Mouse (Mus musculus) stomach, embryonic 16.5 days (tissue): ENCODE results near the gene Tomm40l. TPM values are rescaled to one million over a fixed set of nuclear protein-coding genes. Genes with fewer than 3 reads are reported as not detected.
A peak's percentile ranks its signal among the peaks of the same experiment; 100 is the strongest.

Source experiments
- ATAC-seq: fragments of 200-750 bp; cut with Nextera tagmentation; 2 replicates; pipeline ENCODE4 v1.8.0; 2017; ENCODE audit warnings: moderate number of reproducible peaks, moderate TSS enrichment; ENCODE audit not compliant: insufficient read depth, low FRiP score
- H3K27ac ChIP-seq: fragments of 300-500 bp; sonication (generic); 2 replicates; pipeline ENCODE4 v1.5.1; 2014; ENCODE audit warnings: low read length
- H3K27me3 ChIP-seq: fragments of 300-500 bp; sonication (generic); 2 replicates; pipeline ENCODE4 v1.6.1; 2014; ENCODE audit warnings: low read length, control low read depth, mixed read lengths; ENCODE audit not compliant: control insufficient read depth, insufficient read depth
- H3K36me3 ChIP-seq: fragments of 300-500 bp; sonication (generic); 2 replicates; pipeline ENCODE4 v1.6.1; 2014; ENCODE audit warnings: low read length; ENCODE audit not compliant: control insufficient read depth, insufficient read depth
- H3K4me1 ChIP-seq: fragments of 300-500 bp; sonication (generic); 2 replicates; pipeline ENCODE4 v1.6.1; 2014; ENCODE audit warnings: low read length, control low read depth, mixed read lengths; ENCODE audit not compliant: control insufficient read depth, insufficient read depth
- H3K4me2 ChIP-seq: fragments of 300-500 bp; sonication (generic); 2 replicates; pipeline ENCODE4 v1.6.1; 2014; ENCODE audit warnings: low read depth, low read length, mixed read lengths
- H3K4me3 ChIP-seq: fragments of 300-500 bp; sonication (generic); replicated peaks from 2 replicates; pipeline ENCODE4 v1.5.1; 2014; ENCODE audit warnings: mild to moderate bottlenecking, low read length
- H3K9ac ChIP-seq: fragments of 300-500 bp; sonication (generic); 2 replicates; pipeline ENCODE4 v1.6.1; 2014; ENCODE audit warnings: low read length
- H3K9me3 ChIP-seq: fragments of 300-500 bp; sonication (generic); replicated peaks from 2 replicates; pipeline ENCODE4 v1.6.1; 2016; ENCODE audit warnings: low read length, control low read depth; ENCODE audit not compliant: control insufficient read depth
- WGBS: fragments of 180-500 bp; shearing (Covaris S2); extraction: QIAGEN DNeasy Blood & Tissue Kit; methylation state at CpG from one replicate; pipeline ENCODE4 v1.1.7; 2014; 5-methylcytosine and 5-hydroxymethylcytosine counted together
- polyA plus RNA-seq: library from polyadenylated mRNA; unstranded; fragments of >200 nt; fragmentation: Nextera tagmentation; extraction: Ambion mirVana; gene quantifications from 2 replicates; pipeline ENCODE4 v1.2.1, GENCODE M21; 2015

Tomm40l gene
- polyA plus RNA-seq, 1 experiment from 2014 or later = 28.3 TPM

DNA sequence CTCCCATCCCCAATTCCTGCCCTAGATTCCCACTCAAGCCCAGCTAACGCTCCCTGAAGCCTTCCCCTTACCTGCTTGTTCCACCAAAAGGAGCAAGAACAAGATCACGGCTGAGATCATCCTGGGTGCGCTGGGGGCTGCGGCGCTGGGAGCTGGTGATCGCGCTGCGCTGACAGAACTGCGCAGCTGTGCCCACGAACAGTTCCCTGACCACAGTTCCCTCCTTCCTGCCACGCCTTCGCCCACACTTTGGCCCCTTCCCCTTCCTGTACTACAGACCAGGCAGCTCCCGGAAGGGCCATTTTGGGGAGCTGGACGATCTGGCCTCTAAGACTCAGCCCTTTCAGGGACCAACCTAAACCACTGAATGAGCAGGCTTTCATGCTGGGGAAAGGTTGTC lies 11.8 kb upstream of the Tomm40l start, which contains the start of gene Fcer1g:
Gene Fcer1g (minus strand): TSS at position 240 of the 400 bp plus-strand sequence.
- no peak for ATAC-seq
- H3K4me3 ChIP-seq = peak within 1 kb of the TSS; percentile 16
- 84% methylated on average over 14 of the region's 14 CpGs for WGBS
- no peaks in the 10 kb centered on the region for H3K27me3 ChIP-seq
- H3K9ac ChIP-seq = no peak within 1 kb of the TSS
- no peak within 1 kb of the TSS for H3K4me2 ChIP-seq
- peaks cover 36% of the 10 kb centered on the region for H3K36me3 ChIP-seq
- no peaks in the 10 kb centered on the region for H3K4me1 ChIP-seq
- H3K9me3 ChIP-seq = no peaks in the 10 kb centered on the region
- no peak within 1 kb of the TSS; the same call in 1 of the 2 replicates for H3K27ac ChIP-seq

DNA sequence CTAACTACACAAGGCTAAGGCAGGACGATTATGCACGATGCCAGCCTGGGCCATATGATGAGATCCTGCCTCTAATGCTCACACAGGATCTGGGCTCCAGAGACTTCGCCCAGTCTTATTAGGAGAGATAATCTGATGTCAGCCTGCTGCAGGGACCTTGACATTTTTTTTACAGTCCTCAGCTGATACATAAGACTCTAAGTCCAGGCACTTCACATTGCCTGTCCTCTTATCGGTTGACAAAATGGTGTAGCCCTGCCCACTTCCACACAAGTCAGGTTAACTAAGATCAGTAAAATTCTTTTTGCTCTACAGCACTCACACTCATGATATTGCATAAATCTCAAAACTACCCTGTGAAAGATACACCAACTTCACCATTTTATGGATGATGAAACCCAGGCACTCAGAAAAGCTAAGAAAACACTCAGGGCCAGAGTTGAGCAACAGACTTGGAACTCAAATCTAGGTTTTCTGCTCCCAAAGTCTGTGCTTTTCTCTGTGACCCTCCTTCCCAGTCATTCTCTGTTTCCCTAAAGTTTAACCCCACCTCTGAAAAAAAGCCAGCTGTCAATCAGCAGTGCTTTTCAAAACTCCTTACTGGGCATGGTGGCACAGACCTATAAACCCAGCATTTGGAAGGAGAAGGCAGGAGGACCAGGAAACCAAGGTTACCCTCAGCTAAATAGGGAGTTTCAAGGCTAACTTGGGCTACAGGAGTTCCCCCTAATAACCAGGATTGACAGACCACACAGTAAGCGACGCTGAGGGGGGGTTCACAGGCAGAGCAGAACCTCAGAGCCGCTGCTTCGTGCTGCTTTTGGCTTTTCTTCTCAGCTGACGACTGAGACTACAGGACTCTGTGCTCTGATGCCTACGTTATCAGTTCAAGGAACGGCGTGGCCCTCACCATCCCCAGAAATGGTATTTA lies 10.8 kb upstream of the Tomm40l start:
- H3K27ac ChIP-seq = no peak overlapping the region; the same call in 1 of the 2 replicates
- H3K36me3 ChIP-seq = peaks cover 30% of the 10 kb centered on the region
- H3K27me3 ChIP-seq = no peaks in the 10 kb centered on the region
- H3K9me3 ChIP-seq = no peaks in the 10 kb centered on the region
- H3K4me3 ChIP-seq = peak overlapping the region; percentile 16
- no peak for ATAC-seq
- H3K4me2 ChIP-seq = no peak overlapping the region
- WGBS = 79% methylated on average over 12 of the region's 12 CpGs
- no peak overlapping the region for H3K9ac ChIP-seq
- no peaks in the 10 kb centered on the region for H3K4me1 ChIP-seq

DNA sequence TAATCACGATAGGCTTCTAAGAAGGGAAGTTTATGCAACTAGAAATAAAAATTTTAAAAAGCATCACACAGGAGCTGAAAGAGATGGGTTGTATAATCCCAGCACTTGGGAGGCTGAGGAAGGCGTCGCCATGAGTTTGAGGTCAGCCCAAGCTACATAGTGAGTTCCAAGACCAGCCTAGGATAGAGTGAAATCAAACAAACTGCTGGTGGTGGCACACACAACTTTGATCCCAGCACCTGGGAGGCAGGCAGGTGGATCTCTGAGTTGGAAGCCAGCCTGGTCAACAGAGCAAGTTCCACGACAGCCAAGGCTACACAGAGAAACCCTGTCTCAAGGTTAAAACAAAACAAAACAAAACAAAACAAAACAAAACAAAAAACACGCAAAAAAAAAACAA lies 10.0 kb upstream of the Tomm40l start:
- 82% methylated on average over 5 of the region's 5 CpGs for WGBS
- H3K9me3 ChIP-seq = no peaks in the 10 kb centered on the region
- H3K4me1 ChIP-seq = no peaks in the 10 kb centered on the region
- no peaks in the 10 kb centered on the region for H3K27me3 ChIP-seq
- no peak overlapping the region for H3K27ac ChIP-seq
- H3K36me3 ChIP-seq = peaks cover 23% of the 10 kb centered on the region
- no peak overlapping the region for H3K9ac ChIP-seq
- ATAC-seq = no peak
- no peak overlapping the region for H3K4me3 ChIP-seq
- no peak overlapping the region for H3K4me2 ChIP-seq

DNA sequence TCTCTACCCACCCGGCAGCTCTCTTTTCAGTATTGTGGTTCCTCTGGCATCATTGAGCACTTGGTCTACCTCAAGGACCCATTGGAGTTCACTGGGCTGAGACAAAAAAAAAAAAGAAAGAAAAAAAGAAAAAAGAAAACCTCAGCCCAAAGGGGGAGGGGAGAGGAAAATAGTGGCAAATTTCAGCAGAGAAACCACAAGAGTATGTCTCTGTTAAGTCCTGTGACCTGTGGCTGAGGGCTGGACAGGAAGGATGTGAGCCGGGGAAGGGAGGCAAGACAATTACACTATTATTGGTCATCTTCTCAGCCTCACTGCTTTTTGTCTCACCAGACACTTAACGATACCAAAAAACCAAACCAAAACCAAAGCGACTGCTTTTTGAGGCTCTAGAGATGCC lies 9.5 kb upstream of the Tomm40l start:
- no peak for ATAC-seq
- Histone ChIP-seq H3K27me3 (no peaks in the 10 kb centered on the region), H3K36me3 (peaks cover 20% of the 10 kb centered on the region), H3K9ac (no peak overlapping the region), H3K9me3 (no peaks in the 10 kb centered on the region), H3K4me3 (no peak overlapping the region), H3K4me1 (no peaks in the 10 kb centered on the region), H3K27ac (no peak overlapping the region), H3K4me2 (no peak overlapping the region)
- 80% methylated on average over 4 of the region's 4 CpGs for WGBS

DNA sequence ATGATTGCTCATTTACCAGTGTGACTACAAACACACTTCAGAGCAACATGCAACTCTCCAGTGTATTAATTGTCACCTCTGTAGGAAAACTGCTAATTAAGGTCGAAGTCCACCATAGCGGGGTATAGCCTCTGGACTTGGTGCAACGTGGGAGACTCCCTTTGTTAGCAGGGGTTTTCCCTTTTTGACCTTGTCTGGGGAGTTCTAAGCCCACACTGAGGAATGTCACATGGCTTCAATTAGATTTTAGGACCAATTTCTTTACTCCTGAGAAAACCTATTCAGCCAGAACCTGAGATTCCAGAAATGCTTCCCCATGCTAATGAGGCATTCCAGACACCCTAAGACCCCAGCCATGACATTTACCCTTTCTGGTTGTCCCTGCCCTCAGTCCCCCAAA lies 7.9 kb upstream of the Tomm40l start:
- H3K9ac ChIP-seq = no peak overlapping the region

DNA sequence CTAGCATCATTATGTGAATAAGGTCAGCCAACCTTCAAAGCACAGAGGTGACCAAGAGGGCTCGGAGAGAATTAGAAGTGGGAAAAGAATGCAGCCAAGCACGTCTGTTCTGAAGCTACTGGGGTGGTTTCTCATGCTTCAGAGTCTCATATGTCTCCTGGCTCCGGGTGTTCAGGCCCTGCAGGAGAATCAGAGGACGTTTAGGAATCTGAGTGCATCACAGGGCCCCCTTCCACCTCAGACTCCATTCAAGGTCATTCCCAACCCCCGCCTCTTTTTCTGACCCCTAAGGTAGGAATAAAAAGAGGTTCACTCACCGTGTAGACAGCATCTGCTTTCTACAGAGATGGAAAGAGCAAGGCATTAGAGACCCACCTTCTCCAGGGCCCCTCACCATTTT lies 7.4 kb upstream of the Tomm40l start:
- Histone ChIP-seq H3K4me2 (no peak overlapping the region), H3K27ac (no peak overlapping the region), H3K36me3 (0 out of 2 replicates have a peak, but pooled peaks cover 7% of the 10 kb centered on the region), H3K4me3 (no peak overlapping the region), H3K27me3 (no peaks in the 10 kb centered on the region), H3K9me3 (no peaks in the 10 kb centered on the region), H3K4me1 (no peaks in the 10 kb centered on the region), H3K9ac (no peak overlapping the region)
- 67% methylated on average over 6 of the region's 6 CpGs for WGBS
- no peak for ATAC-seq

More for the DNA sequence above, 7.9 kb upstream of the Tomm40l start:
- Histone ChIP-seq H3K27ac (no peak overlapping the region), H3K4me1 (no peaks in the 10 kb centered on the region), H3K36me3 (0 out of 2 replicates have a peak, but pooled peaks cover 12% of the 10 kb centered on the region), H3K4me2 (no peak overlapping the region), H3K9me3 (no peaks in the 10 kb centered on the region), H3K27me3 (no peaks in the 10 kb centered on the region), H3K4me3 (no peak overlapping the region)
- 64% methylated on average over 3 of the region's 3 CpGs for WGBS
- no peak for ATAC-seq

DNA sequence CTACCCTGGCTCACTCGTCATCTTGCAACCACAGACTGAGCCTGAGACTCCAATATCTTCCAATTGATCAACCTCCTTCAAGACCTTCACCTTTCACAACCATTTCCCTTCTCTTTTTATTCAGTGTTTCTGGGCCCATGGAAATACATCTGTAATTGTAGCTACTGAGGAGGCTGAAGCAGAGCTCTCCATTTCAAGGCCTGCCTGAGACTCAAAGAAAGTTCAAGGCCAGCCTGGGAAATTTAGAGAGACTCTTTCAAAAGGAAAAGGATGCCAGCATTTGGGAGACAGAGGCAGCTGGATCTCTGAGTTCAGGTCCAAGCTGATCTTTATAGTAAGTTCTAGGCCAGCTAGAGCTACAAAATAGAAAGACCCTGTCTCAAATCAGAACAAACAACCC lies 5.6 kb upstream of the Tomm40l start:
- Histone ChIP-seq H3K27me3 (no peaks in the 10 kb centered on the region), H3K4me2 (no peak overlapping the region), H3K9ac (no peak overlapping the region), H3K27ac (no peak overlapping the region), H3K4me3 (no peak overlapping the region), H3K4me1 (0 out of 2 replicates have a peak, but pooled peaks cover 4% of the 10 kb centered on the region), H3K36me3 (no peaks in the 10 kb centered on the region), H3K9me3 (no peaks in the 10 kb centered on the region)
- ATAC-seq = no peak
- WGBS = 74% methylated on average over 1 of the region's 1 CpGs

DNA sequence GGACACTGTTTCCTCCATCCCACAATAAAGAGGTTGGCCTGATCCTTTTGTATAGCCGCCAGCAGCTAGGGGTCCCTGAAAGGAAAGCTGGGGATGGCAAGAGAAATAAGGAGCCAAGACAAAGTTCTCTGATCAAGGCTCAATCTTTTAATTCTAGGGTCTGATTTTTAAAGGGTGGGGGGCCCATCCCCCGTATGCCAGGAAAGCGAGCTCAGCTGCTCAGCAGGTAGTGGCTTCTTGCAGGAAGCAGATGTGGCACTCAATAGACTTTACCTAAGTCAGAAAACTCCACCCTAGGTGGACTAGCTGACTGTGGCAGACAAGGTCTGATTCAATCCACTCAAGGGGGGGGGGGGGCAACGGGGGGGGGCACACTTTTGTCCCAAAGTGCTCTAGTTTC lies 4.5 kb upstream of the Tomm40l start:
- Histone ChIP-seq H3K4me1 (0 out of 2 replicates have a peak, but pooled peaks cover 6% of the 10 kb centered on the region), H3K4me2 (no peak overlapping the region), H3K27me3 (no peaks in the 10 kb centered on the region), H3K27ac (no peak overlapping the region), H3K4me3 (no peak overlapping the region), H3K9me3 (no peaks in the 10 kb centered on the region), H3K36me3 (no peaks in the 10 kb centered on the region), H3K9ac (no peak overlapping the region)
- 59% methylated on average over 4 of the region's 4 CpGs for WGBS
- ATAC-seq = no peak

DNA sequence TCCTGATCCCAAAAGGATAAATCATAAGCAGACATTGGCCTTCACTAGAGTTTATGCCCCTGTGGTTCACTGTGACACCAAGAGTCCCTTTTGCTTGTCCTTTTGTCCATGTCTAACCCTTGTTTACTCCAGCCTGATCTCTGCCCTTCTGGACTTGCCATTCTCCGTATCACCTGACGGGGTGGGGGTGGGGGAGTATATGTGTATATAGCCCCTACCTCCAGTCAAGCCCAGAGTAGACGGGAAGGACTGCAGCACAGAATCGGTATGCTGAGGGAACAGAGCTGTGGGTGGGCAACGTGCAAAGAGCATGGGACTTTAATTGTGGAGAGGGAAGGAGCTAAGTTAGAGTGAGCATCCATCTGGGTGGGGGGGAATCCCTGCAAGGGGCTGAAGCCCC lies 2.5 kb upstream of the Tomm40l start, which contains the start of gene Apoa2:
Gene Apoa2 (plus strand): TSS at position 198 of the 400 bp plus-strand sequence.
- whole genome bisulfite sequencing = 68% methylated on average over 5 of the region's 5 CpGs
- peaks cover 15% of the 10 kb centered on the region for H3K4me1 ChIP-seq
- H3K4me3 ChIP-seq = no peak within 1 kb of the TSS
- no peaks in the 10 kb centered on the region for H3K27me3 ChIP-seq
- ATAC-seq = no peak
- no peaks in the 10 kb centered on the region for H3K36me3 ChIP-seq
- no peaks in the 10 kb centered on the region for H3K9me3 ChIP-seq
- no peak within 1 kb of the TSS for H3K9ac ChIP-seq
- no peak within 1 kb of the TSS for H3K27ac ChIP-seq
- no peak within 1 kb of the TSS for H3K4me2 ChIP-seq
